Mouse (Mus musculus): ENCODE data around the gene Pik3r5. TPM values are rescaled to one million over a fixed set of nuclear protein-coding genes. Genes with fewer than 3 reads are reported as not detected.

Gene Pik3r5
- polyA plus RNA-seq, 1 experiment from 2014 or later: 5.7 TPM

DNA sequence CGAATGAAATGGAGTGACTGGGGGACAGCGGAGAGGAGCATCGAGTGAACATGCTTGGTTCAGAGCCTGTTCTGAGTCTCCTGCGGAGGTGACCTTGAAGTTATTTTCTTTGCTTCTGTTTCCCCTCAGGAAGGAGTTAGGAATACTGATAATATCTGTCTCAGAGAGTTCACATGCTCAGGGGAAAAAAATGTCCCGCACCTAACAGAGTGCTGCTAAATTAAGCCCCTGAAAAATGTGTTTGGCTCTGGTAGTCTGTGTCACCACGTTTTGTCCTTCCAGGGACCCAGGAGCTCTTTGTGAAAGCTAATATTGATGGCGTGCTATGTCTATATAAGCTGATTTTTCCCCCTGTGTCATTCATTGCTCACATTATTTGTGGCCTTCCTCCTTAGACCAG is 113.3 kb downstream of the Pik3r5 start:
- in situ Hi-C loops (cut with MboI; ENCODE audit: low pct_unique_long_range_greater_than_20kb): no loop called here
- ChIA-PET CTCF (no interaction called here), POLR2A (no interaction called here)
- no peak for DNase-seq (ENCODE audit: low read depth, low spot score)
- ATAC-seq: no peak
- TF ChIP-seq CTCF (IDR thresholded peaks at IDR 0.05): no peak
- no peaks in the 10 kb centered on the region for H3K27me3 ChIP-seq

DNA sequence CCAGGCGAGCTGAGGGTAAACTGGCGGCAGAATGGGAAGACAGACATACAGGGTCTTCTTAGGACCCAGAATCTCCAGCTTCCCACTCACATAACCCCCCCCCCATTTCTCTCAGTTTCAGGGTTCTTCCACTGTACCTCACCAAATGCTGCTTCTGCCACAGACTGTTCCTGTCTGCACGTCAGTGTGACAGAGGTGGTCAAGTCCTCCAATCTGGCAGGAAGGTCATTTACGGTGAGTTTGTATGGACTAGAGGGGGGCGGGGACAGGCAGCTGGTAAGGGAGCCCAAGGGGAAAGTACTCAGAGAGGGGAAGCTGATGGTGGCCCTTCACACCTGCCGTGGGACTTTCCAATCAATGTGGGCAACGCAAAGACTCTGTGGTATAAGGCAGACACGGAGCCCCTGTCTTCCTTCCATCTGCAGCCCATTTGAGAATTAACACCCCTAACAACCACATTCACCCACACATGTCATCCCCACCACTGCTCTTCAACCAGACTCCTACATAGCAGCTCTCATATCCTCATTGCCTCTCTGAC is 113.8 kb downstream of the Pik3r5 start:
- no peak for TF ChIP-seq CTCF (IDR thresholded peaks at IDR 0.05)
- POLR2A ChIA-PET: no interaction called here

More for the DNA sequence above, 113.8 kb downstream of the Pik3r5 start:
- H3K27me3 ChIP-seq: no peaks in the 10 kb centered on the region
- ATAC-seq: no peak
- in situ Hi-C loops (cut with MboI; ENCODE audit: low pct_unique_long_range_greater_than_20kb): no loop called here
- CTCF ChIA-PET: no interaction called here
- DNase-seq (ENCODE audit: low read depth, low spot score): no peak

Other genes starting within 250 kb of the Pik3r5 start
- gene Ntn1, start 31.3 kb upstream of the Pik3r5 start, polyA plus RNA-seq (2021): 67.1 TPM
- gene Pik3r6, start 70.9 kb downstream of the Pik3r5 start, polyA plus RNA-seq (2021): 1.5 TPM
- gene Mfsd6l, start 124.1 kb downstream of the Pik3r5 start, polyA plus RNA-seq (2021): 0.08 TPM
- not detected for gene Ccdc42, start 154.9 kb downstream of the Pik3r5 start, polyA plus RNA-seq (2021)

Measured in Patski (cell line).